Mouse (Mus musculus) megakaryocyte, adult 5-6 weeks (primary cell): ENCODE results near the gene Khdrbs1. TPM values are rescaled to one million over a fixed set of nuclear protein-coding genes. Genes with fewer than 3 reads are reported as not detected.
"Not testable (repeated sequence)": the region's sequence is repeated elsewhere in the genome, so short reads cannot be mapped to it uniquely, and the experiment has no call there.

Experiments
- ATAC-seq: 2 replicates; pipeline ENCODE4 v1.8.0; 2016; ENCODE audit warnings: mild to moderate bottlenecking, inconsistent platforms; ENCODE audit not compliant: poor library complexity, severe bottlenecking
- total RNA-seq, 2 experiments: library from RNA; stranded (forward) in 1 of 2; stranded (reverse) in 1 of 2; fragments of 153-499, 151-499 nt in 1 of 2; fragments of 221-1000, 200-1000 nt in 1 of 2; gene quantifications; 2 replicates each; pipeline versions ENCODE4 v1.2.3 to v1.2.4; 2015 to 2017

Khdrbs1 gene
- total RNA-seq (2015) (83.6 and 94.7 TPM in 2 replicates), total RNA-seq (2017) (69.9 and 89.8 TPM in 2 replicates)

- peak; percentile 87 for ATAC-seq
These were observed at the start of gene Khdrbs1 for GRCm38 (mm10) chr4:129742232-129743009. Gene Khdrbs1 (minus strand): TSS chr4:129742303.

DNA sequence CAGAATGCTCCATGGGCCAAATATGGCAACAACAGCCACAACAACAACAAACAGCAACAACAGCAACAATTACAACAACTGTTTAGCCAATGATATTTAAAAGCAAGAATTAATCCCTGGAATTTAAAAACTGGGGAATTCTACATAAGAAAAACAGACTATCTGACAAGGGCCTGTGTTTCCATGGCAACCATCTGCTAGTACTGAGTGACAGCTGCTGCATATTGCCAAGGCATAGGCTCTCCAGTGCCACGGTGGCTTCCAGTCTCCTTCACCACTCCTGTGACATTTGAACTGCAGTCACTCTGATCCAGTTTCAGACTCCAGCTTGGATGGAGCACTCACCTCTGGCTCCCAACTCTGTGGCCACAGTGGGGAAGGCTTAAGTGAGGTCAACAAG, 49.3 kb upstream of the Khdrbs1 start:
- ATAC-seq, result no peak

- ATAC-seq, result no peak
These were observed 48.4 kb upstream of the Khdrbs1 start for GRCm38 (mm10) chr4:129790475-129790874.

- ATAC-seq, result peak; percentile 13; the same call in 1 of the 2 replicates
These were observed 47.5 kb upstream of the Khdrbs1 start for GRCm38 (mm10) chr4:129789635-129790034.

- peak; percentile 87 for ATAC-seq
These were observed 46.6 kb upstream of the Khdrbs1 start for GRCm38 (mm10) chr4:129788693-129789092.

- peak; percentile 69 for ATAC-seq
These were observed 43.1 kb upstream of the Khdrbs1 start for GRCm38 (mm10) chr4:129785178-129785577.

DNA sequence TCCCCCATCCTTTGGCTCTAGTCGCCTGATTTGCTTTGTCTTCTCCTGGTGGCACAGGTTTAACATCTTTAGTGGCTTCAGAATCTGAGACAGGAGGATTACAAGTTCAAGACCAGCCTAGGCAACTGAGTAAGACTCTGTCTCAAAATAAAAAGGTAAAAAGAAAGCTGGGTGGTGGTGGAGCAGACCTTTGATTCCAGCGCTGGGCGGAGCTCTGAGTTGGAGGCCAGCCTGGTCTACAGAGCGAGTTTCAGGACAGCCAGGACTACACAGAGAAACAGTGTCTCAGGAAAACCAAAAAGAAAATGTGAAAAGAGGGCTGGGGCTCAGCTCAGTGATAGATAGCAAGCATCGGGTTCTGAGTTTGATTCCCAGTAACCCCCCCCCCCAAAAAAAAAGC, 41.4 kb upstream of the Khdrbs1 start:
- no peak for ATAC-seq

- ATAC-seq, result peak; percentile 36; the same call in 1 of the 2 replicates
These were observed 40.8 kb upstream of the Khdrbs1 start for GRCm38 (mm10) chr4:129782857-129783331.

GRCm38 (mm10) chr4:129781881-129782675, 40.0 kb upstream of the Khdrbs1 start:
- ATAC-seq, result peak; percentile 93

DNA sequence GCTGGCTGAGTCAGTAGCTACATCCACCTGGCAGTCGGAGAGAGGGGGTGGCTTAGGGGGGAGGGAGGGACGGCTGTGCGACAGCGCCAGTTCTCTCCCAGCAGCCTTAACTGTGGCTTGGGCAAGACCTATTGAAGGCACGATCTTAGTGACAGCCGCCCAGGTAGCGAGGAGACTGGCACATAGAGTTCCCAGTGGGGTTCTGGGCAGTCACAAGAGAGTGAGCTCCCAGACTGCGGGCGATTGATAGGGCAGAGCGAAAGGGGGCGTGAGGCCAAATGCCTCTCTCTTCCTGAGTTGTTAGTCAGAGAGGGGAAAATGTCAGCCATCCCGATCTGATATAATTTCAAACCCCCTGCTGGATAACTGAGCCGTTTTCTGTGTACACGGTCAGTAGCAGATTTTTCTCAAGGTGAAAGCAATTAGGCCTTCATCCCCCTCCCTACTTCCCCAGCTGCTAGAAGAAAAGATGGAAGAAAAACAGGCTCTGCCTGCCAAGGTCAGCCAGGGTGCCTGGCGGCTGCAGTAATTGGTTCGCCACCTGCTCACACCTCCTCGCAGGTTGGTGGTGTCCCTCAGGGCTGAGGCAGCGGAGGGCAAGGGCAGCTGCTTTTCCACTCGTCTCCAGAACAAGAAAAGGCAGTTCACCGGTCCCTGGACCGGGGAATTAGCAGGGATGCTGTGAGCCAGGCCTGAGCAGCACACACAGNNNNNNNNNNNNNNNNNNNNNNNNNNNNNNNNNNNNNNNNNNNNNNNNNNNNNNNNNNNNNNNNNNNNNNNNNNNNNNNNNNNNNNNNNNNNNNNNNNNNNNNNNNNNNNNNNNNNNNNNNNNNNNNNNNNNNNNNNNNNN, 29.8 kb upstream of the Khdrbs1 start:
- ATAC-seq, result peak; percentile 63

DNA sequence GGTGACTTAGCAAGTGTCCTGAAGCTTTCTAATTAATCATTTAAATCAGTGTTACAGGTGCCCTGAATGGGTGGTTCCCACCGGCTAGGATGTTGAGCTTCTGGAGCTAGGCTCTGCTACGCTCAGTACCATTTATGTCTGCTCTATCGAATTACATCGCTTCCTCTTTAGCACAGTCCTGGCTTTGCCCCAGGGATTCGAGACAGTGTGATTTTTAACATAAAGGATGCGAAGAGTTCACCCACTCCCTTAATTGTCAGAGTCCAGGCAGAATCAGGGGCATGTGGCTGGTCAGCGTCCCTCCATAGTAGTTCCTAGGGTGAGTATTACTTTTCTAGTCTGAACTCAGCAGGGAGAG, 29.2 kb upstream of the Khdrbs1 start:
- peak; percentile 52 for ATAC-seq

DNA sequence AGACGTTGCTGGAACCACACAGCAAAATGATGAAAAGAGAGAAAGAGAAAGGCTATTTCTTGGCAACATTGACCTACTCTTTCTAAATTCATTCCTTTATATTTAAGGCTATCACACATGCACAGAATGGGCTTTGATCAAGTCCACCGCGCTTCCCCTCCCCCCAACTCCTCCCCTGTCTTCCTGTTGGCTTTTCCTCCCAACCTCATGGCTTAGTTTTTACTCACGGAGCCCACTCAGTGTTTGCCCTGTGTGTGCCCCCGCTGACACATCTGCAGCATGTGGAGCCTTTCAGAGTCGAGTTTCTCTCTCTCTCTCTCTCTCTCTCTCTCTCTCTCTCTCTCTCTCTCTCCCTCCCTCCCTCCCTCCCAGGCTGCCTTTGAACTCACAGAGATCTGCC, 28.5 kb upstream of the Khdrbs1 start:
- no peak for ATAC-seq

GRCm38 (mm10) chr4:129768742-129769141, 26.6 kb upstream of the Khdrbs1 start:
- ATAC-seq, result not testable (repeated sequence)

GRCm38 (mm10) chr4:129767782-129768181, 25.7 kb upstream of the Khdrbs1 start:
- no peak for ATAC-seq

- ATAC-seq, result no peak
These were observed 23.2 kb upstream of the Khdrbs1 start for GRCm38 (mm10) chr4:129765351-129765750.

GRCm38 (mm10) chr4:129762496-129762895, 20.4 kb upstream of the Khdrbs1 start:
- ATAC-seq, result not testable (repeated sequence)

- ATAC-seq, result peak; percentile 86
These were observed 19.5 kb upstream of the Khdrbs1 start for GRCm38 (mm10) chr4:129761606-129762005.

- no peak for ATAC-seq
These were observed 13.4 kb upstream of the Khdrbs1 start for GRCm38 (mm10) chr4:129755455-129755854.

DNA sequence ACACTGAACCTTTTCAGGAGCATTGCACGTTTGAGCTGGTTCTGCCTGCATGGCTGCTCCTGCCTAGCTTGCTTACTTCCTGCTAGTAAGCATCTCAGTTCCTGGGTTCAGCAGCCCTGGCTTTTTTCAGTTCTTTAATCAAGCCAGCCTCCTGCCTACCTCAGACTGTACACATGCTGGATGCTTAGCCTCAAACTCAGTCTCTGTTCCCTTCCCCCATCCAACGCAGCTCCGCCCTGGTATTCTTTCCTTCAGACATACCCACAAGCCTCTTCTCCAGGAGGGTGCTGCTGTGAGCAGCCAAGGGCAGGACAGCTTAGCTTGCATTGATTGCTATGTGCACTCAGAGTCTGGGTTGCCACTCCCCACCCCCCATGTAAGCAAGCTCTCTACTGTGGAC, 12.6 kb upstream of the Khdrbs1 start:
- ATAC-seq, result peak; percentile 85

DNA sequence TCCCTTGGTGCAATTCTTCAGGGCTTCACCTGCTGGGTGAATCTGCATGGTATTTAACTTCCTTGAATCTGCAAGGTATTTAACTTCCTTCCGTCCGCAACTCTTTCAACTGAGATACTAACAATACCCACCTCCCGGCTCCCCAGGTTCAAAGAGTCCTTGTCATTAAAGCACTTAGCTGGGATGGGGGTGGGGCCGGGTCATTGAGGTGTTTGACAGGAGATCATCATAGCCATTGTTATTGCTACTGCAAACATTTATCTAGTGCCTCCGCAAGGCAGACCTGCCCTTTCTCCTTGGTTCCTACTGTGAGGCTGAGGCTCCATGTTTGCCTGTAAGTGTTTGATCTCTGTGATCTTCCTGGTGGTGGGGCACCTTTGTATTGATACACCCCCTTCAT, 8.3 kb upstream of the Khdrbs1 start:
- ATAC-seq, result no peak

- ATAC-seq, result no peak
These were observed 4.5 kb upstream of the Khdrbs1 start for GRCm38 (mm10) chr4:129746591-129746990.
